Mouse (Mus musculus): ENCODE results near the gene Cdkn2a.

DNA sequence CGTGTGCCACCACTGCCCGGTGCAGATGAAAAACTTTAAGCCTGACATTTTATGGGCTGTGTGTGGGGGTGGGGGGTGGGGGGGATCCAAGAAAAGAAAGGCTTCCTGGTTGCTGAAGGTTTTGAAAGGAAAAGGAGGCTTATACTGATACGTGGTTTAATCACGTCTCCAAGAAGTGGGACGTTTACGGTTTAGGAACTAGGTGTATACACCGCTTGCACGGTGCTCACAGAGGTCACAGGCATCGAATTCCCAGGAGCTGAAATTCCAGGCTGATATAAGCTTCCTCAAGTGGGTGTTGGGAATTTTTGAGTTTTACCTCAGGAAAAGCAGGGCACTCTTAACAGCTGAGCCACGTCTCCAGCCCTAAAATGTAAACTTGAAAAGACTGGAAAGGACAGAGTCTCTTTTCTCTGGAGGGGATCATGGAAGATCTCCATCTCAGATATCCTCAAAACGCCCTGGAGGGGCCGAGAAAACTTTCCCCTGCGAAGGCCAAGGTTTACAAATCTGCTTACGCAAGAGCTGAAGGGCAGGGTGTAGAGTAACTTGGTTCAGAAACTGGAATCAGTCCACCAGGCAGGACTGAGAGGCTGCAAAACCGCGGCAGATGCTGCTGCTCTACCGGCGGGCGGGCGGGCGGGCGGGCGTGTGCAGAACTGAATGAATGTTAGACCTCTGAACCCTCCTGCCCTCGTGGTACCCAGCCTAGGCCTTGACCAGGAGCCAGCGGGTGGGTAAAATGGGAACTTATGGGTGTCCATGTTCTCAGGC, 18.5 kb downstream of the Cdkn2a start:
- TF ChIP-seq CTCF (IDR thresholded peaks at IDR 0.05; ENCODE audit: low read depth) (no peak), EP300 (IDR thresholded peaks at IDR 0.05; ENCODE audit: low read depth) (no peak)

Measured in heart, postnatal 0 days (tissue).